Mouse (Mus musculus): ENCODE data around the gene Pros1. TPM values are rescaled to one million over a fixed set of nuclear protein-coding genes. Genes with fewer than 3 reads are reported as not detected.

Gene Pros1
- polyA plus RNA-seq, 1 experiment from 2014 or later = 7.7 TPM

DNA sequence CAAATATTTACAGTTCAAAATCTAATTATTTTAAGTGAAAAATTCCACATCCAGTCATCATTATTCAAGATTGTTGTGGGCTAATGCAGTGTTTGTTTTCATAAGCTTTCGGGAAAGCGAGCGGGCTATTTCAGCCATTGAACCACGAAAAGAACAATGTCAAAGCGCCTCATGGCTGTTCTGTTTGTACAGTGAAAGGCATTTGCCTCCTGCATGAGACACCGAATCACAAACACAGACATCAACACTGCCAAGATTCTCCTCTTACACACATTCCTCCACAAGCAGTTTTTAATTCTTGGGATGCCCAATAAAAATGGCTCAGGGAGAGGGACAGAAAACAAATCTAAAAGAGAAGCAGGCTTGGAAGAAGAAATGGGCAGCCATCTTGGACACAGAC is 20.0 kb downstream of the Pros1 start:
- no peaks in the 10 kb centered on the region for H3K9me3 ChIP-seq (replicated peaks)
- no peak for ATAC-seq
- 66% methylated on average over 6 of the region's 6 CpGs for WGBS
- no peaks in the 10 kb centered on the region for H3K4me1 ChIP-seq
- H3K4me3 ChIP-seq = no peak overlapping the region
- H3K4me2 ChIP-seq = no peak overlapping the region
- no peaks in the 10 kb centered on the region for H3K27me3 ChIP-seq
- H3K9ac ChIP-seq = no peak overlapping the region
- H3K36me3 ChIP-seq (ENCODE audit: poor library complexity, severe bottlenecking) = no peaks in the 10 kb centered on the region
- H3K27ac ChIP-seq = no peak overlapping the region

GRCm38 (mm10) chr16:62895824-62896223 is 41.7 kb downstream of the Pros1 start:
- WGBS = 83% methylated on average over 3 of the region's 3 CpGs
- no peaks in the 10 kb centered on the region for H3K9me3 ChIP-seq (replicated peaks)
- ATAC-seq = no peak

GRCm38 (mm10) chr16:62911364-62911763 is 57.3 kb downstream of the Pros1 start:
- ATAC-seq = no peak
- no peaks in the 10 kb centered on the region for H3K36me3 ChIP-seq (ENCODE audit: poor library complexity, severe bottlenecking)
- no peak overlapping the region for H3K4me2 ChIP-seq
- no peaks in the 10 kb centered on the region for H3K4me1 ChIP-seq
- H3K4me3 ChIP-seq = no peak overlapping the region
- WGBS = 76% methylated on average over 1 of the region's 1 CpGs
- no peaks in the 10 kb centered on the region for H3K9me3 ChIP-seq (replicated peaks)
- no peak overlapping the region for H3K9ac ChIP-seq
- H3K27ac ChIP-seq = no peak overlapping the region
- no peaks in the 10 kb centered on the region for H3K27me3 ChIP-seq

More at GRCm38 (mm10) chr16:62895824-62896223, 41.7 kb downstream of the Pros1 start:
- no peak overlapping the region for H3K27ac ChIP-seq
- no peaks in the 10 kb centered on the region for H3K36me3 ChIP-seq (ENCODE audit: poor library complexity, severe bottlenecking)
- H3K4me2 ChIP-seq = no peak overlapping the region
- H3K4me3 ChIP-seq = no peak overlapping the region
- no peaks in the 10 kb centered on the region for H3K4me1 ChIP-seq
- H3K9ac ChIP-seq = no peak overlapping the region
- no peaks in the 10 kb centered on the region for H3K27me3 ChIP-seq

GRCm38 (mm10) chr16:62912246-62912645 is 58.1 kb downstream of the Pros1 start:
- no peak for ATAC-seq
- Histone ChIP-seq H3K9ac (no peak overlapping the region), H3K4me3 (no peak overlapping the region), H3K27ac (no peak overlapping the region), H3K4me1 (no peaks in the 10 kb centered on the region), H3K27me3 (no peaks in the 10 kb centered on the region), H3K9me3 (replicated peaks) (no peaks in the 10 kb centered on the region), H3K4me2 (no peak overlapping the region), H3K36me3 (ENCODE audit: poor library complexity, severe bottlenecking) (no peaks in the 10 kb centered on the region)
- WGBS = 56% methylated on average over 2 of the region's 2 CpGs

- WGBS = 89% methylated on average over 5 of the region's 5 CpGs
- Histone ChIP-seq H3K4me3 (no peak overlapping the region), H3K36me3 (ENCODE audit: poor library complexity, severe bottlenecking) (no peaks in the 10 kb centered on the region), H3K27me3 (no peaks in the 10 kb centered on the region), H3K4me1 (no peaks in the 10 kb centered on the region), H3K9me3 (replicated peaks) (no peaks in the 10 kb centered on the region), H3K27ac (no peak overlapping the region), H3K9ac (no peak overlapping the region), H3K4me2 (no peak overlapping the region)
- no peak for ATAC-seq
Observed at GRCm38 (mm10) chr16:62915530-62915929, 61.4 kb downstream of the Pros1 start.

DNA sequence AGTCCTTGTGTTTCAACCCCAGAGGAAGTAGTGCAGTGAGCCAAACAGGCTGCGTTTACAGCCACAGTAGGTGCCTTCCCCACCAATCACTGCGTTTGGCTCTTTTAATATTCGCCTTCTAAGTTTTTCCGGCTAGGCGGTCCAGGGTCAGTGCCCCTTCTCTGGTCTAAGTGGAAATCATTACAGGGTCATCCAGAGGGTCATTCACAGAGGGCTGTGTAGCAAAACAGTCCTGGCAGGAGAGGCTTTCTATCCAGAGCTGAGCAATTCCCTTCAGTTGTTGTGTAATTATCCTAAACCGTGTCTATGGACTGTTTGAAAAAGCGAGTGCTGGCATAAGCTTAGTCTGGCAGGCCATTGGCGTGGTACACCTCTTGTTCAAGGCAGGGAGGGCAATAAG is 68.1 kb downstream of the Pros1 start:
- Histone ChIP-seq H3K4me3 (no peak overlapping the region), H3K27ac (no peak overlapping the region), H3K9me3 (replicated peaks) (no peaks in the 10 kb centered on the region), H3K9ac (no peak overlapping the region), H3K4me1 (peaks cover 4% of the 10 kb centered on the region), H3K27me3 (no peaks in the 10 kb centered on the region), H3K36me3 (ENCODE audit: poor library complexity, severe bottlenecking) (no peaks in the 10 kb centered on the region), H3K4me2 (no peak overlapping the region)
- 0 out of 2 replicates have a peak, but pooled peaks have one; percentile 21 for ATAC-seq
- 11% methylated on average over 8 of the region's 8 CpGs for WGBS

- 90% methylated on average over 6 of the region's 6 CpGs for WGBS
- no peak overlapping the region for H3K27ac ChIP-seq
- no peaks in the 10 kb centered on the region for H3K4me1 ChIP-seq
Observed at GRCm38 (mm10) chr16:62931341-62931740, 77.2 kb downstream of the Pros1 start.

DNA sequence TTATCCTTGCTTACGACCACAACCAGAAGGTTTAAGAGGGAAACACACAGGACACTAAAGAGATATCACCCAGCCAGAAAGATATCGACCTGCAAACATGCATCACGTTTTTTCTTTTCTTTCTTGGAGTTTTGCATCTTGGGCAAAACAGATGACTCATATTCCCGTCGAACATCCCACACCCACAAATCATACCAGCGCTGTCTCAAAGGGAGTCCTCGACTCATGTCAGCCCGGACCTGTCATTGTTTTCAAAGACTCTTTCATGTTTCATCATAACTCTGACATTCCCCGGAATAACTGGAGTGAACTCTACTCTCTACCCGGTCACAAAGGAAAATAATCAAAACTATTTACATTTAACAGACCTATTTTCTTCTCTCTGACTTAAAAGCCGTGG is 82.2 kb downstream of the Pros1 start:
- 85% methylated on average over 11 of the region's 11 CpGs for WGBS
- Histone ChIP-seq H3K9ac (no peak overlapping the region), H3K4me1 (no peaks in the 10 kb centered on the region), H3K9me3 (replicated peaks) (no peaks in the 10 kb centered on the region), H3K27me3 (no peaks in the 10 kb centered on the region), H3K4me2 (no peak overlapping the region), H3K27ac (no peak overlapping the region), H3K36me3 (ENCODE audit: poor library complexity, severe bottlenecking) (no peaks in the 10 kb centered on the region), H3K4me3 (no peak overlapping the region)
- no peak for ATAC-seq

More at GRCm38 (mm10) chr16:62931341-62931740, 77.2 kb downstream of the Pros1 start:
- no peaks in the 10 kb centered on the region for H3K36me3 ChIP-seq (ENCODE audit: poor library complexity, severe bottlenecking)
- no peaks in the 10 kb centered on the region for H3K27me3 ChIP-seq
- H3K9me3 ChIP-seq (replicated peaks) = no peaks in the 10 kb centered on the region
- H3K4me3 ChIP-seq = no peak overlapping the region
- H3K4me2 ChIP-seq = no peak overlapping the region
- ATAC-seq = no peak
- no peak overlapping the region for H3K9ac ChIP-seq

GRCm38 (mm10) chr16:62940388-62941003 is 86.4 kb downstream of the Pros1 start:
- Histone ChIP-seq H3K4me2 (peak overlapping the region; percentile 38), H3K4me1 (peaks cover 16% of the 10 kb centered on the region), H3K9me3 (replicated peaks) (no peaks in the 10 kb centered on the region), H3K4me3 (no peak overlapping the region), H3K27me3 (no peaks in the 10 kb centered on the region), H3K9ac (no peak overlapping the region), H3K27ac (no peak overlapping the region), H3K36me3 (ENCODE audit: poor library complexity, severe bottlenecking) (no peaks in the 10 kb centered on the region)
- WGBS = 21% methylated on average over 16 of the region's 16 CpGs
- peak; percentile 89 for ATAC-seq

DNA sequence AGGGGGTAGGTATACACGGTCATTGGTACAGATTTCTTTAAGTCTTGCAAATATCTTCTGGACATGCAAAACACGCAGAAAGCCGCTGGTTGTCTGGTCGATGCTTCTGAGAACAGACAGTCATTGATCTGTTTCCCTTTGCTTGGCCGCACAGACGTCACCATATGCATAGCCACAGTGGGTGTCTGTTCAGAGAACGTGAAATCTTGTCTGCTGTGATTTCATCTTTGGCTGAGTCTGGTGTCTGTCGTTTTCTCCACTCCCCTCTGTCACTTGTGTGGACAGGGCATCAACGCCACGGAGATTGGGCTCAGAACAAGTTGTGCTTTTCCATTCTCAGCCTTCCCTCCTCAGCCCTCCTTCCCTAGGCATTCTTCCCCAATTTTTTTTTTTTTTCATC is 87.7 kb downstream of the Pros1 start:
- peaks cover 16% of the 10 kb centered on the region for H3K4me1 ChIP-seq
- no peak overlapping the region for H3K4me3 ChIP-seq
- 50% methylated on average over 10 of the region's 10 CpGs for WGBS
- H3K27me3 ChIP-seq = no peaks in the 10 kb centered on the region
- no peak overlapping the region for H3K9ac ChIP-seq
- no peaks in the 10 kb centered on the region for H3K9me3 ChIP-seq (replicated peaks)
- 0 out of 2 replicates have a peak, but pooled peaks have one; percentile 31 for ATAC-seq
- peak overlapping the region; percentile 20; the same call in 1 of the 2 replicates for H3K27ac ChIP-seq
- no peak overlapping the region for H3K4me2 ChIP-seq
- no peaks in the 10 kb centered on the region for H3K36me3 ChIP-seq (ENCODE audit: poor library complexity, severe bottlenecking)

DNA sequence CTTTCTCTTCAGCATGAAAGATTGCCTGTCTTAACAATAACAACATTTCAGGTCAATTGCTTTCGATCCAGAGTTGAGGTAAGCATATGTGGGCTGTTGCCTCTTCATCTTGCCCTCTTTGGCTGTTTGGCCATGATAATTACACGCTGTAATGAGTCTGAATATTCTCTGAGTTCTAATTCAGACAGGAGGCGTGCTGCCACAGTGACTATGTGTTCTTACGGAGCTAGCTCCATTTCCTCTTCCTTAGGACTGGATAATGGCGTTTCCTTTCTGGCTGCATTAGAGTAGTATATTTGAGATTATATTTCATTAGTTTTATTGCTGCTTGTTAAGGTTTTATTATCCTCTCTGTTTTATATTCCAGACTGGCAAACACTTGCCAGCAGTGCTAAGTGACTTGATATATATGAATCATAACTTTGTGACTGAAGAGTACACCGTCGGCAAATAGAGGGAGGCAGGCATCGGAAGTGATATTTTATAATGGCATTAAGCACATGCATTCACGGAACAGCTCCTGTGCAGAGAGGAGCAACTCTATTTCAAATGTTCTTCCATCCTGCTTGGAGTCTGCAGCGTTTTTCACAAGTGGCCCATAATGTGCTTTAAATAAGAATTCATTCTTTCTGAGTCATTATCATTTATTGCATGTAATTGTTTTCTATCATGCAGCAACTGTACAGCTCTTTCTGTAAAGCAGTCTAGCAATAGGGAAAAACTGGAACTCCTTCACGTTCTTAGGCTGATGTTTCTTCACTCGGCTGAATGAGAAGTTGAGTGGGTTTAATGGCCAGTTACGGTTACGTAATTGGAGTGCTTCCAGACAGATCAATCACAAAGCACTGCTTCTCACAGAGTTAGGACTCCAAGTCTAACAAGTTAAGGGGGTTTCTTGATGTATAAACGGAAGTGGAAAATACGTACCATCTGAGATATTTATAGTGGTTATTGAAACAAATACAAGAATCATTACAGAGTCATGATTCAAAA is 88.6 kb downstream of the Pros1 start:
- Histone ChIP-seq H3K4me1 (peaks cover 16% of the 10 kb centered on the region), H3K36me3 (ENCODE audit: poor library complexity, severe bottlenecking) (no peaks in the 10 kb centered on the region), H3K27me3 (no peaks in the 10 kb centered on the region), H3K27ac (no peak overlapping the region), H3K4me2 (no peak overlapping the region), H3K4me3 (no peak overlapping the region), H3K9ac (no peak overlapping the region), H3K9me3 (replicated peaks) (no peaks in the 10 kb centered on the region)
- ATAC-seq = no peak
- 63% methylated on average over 16 of the region's 16 CpGs for WGBS

GRCm38 (mm10) chr16:62958485-62958884 is 104.4 kb downstream of the Pros1 start:
- ATAC-seq = peak; percentile 70; the same call in 1 of the 2 replicates
- Histone ChIP-seq H3K4me2 (no peak overlapping the region), H3K27ac (no peak overlapping the region), H3K4me3 (no peak overlapping the region), H3K36me3 (ENCODE audit: poor library complexity, severe bottlenecking) (no peaks in the 10 kb centered on the region), H3K4me1 (no peaks in the 10 kb centered on the region), H3K9ac (no peak overlapping the region), H3K9me3 (replicated peaks) (no peaks in the 10 kb centered on the region), H3K27me3 (no peaks in the 10 kb centered on the region)
- 28% methylated on average over 4 of the region's 4 CpGs for WGBS
